Mouse (Mus musculus) adrenal gland, adult 8-10 months (tissue): Measurements from ENCODE around the gene Ccnt2. TPM values are rescaled to one million over a fixed set of nuclear protein-coding genes. Genes with fewer than 3 reads are reported as not detected.
"Not testable (repeated sequence)": the region's sequence is repeated elsewhere in the genome, so short reads cannot be mapped to it uniquely, and the experiment has no call there.

Experiments used
- DNase-seq: peaks from one replicate; pipeline ENCODE4 v3.0.0; 2022
- total RNA-seq, 4 experiments: library from RNA; stranded (reverse); gene quantifications; 2 replicates each; pipeline ENCODE4 v1.2.4; 2022

The Ccnt2 gene
- total RNA-seq: 10 to 100 TPM; 45.6 to 73.4 (median 53.0) TPM

- peak; percentile 100 for DNase-seq
Measured at GRCm38 (mm10) chr1:127773803-127774500, at the start of gene Ccnt2. Gene Ccnt2 (plus strand): TSS chr1:127774164.

GRCm38 (mm10) chr1:127729096-127729495 is 44.9 kb upstream of the Ccnt2 start, which contains the start of gene Acmsd:
Gene Acmsd (plus strand): TSS chr1:127729413.
- DNase-seq: no peak

GRCm38 (mm10) chr1:127731086-127731485 is 42.9 kb upstream of the Ccnt2 start:
- DNase-seq: no peak

GRCm38 (mm10) chr1:127732435-127732834 is 41.5 kb upstream of the Ccnt2 start:
- DNase-seq: no peak

- no peak for DNase-seq
Measured at GRCm38 (mm10) chr1:127732841-127733240, 41.1 kb upstream of the Ccnt2 start.

GRCm38 (mm10) chr1:127735356-127735755 is 38.6 kb upstream of the Ccnt2 start:
- DNase-seq: no peak

- DNase-seq: no peak
Measured at GRCm38 (mm10) chr1:127750401-127751102, 23.4 kb upstream of the Ccnt2 start.

- no peak for DNase-seq
Measured at GRCm38 (mm10) chr1:127755806-127756205, 18.2 kb upstream of the Ccnt2 start.

GRCm38 (mm10) chr1:127756331-127757163 is 17.4 kb upstream of the Ccnt2 start:
- DNase-seq: no peak

GRCm38 (mm10) chr1:127757164-127757545 is 16.8 kb upstream of the Ccnt2 start:
- DNase-seq: not testable (repeated sequence)

GRCm38 (mm10) chr1:127765468-127765867 is 8.5 kb upstream of the Ccnt2 start:
- no peak for DNase-seq

GRCm38 (mm10) chr1:127766741-127767140 is 7.2 kb upstream of the Ccnt2 start:
- no peak for DNase-seq

- peak; percentile 18 for DNase-seq
Measured at GRCm38 (mm10) chr1:127773198-127773802, 664 bp upstream of the Ccnt2 start.

- DNase-seq: peak; percentile 68
Measured at GRCm38 (mm10) chr1:127774501-127774880, 527 bp downstream of the Ccnt2 start.

- DNase-seq: no peak
Measured at GRCm38 (mm10) chr1:127775206-127775720, 1.3 kb downstream of the Ccnt2 start.

- DNase-seq: no peak
Measured at GRCm38 (mm10) chr1:127776246-127776645, 2.3 kb downstream of the Ccnt2 start.

- no peak for DNase-seq
Measured at GRCm38 (mm10) chr1:127778611-127779010, 4.6 kb downstream of the Ccnt2 start.

GRCm38 (mm10) chr1:127780142-127780541 is 6.2 kb downstream of the Ccnt2 start:
- no peak for DNase-seq

- no peak for DNase-seq
Measured at GRCm38 (mm10) chr1:127780849-127781248, 6.9 kb downstream of the Ccnt2 start.

GRCm38 (mm10) chr1:127783862-127784261 is 9.9 kb downstream of the Ccnt2 start:
- no peak for DNase-seq

- no peak for DNase-seq
Measured at GRCm38 (mm10) chr1:127785882-127786281, 11.9 kb downstream of the Ccnt2 start.

GRCm38 (mm10) chr1:127788943-127789342 is 15.0 kb downstream of the Ccnt2 start:
- DNase-seq: no peak
